Mouse (Mus musculus): Measurements from ENCODE around the gene Castor1.

DNA sequence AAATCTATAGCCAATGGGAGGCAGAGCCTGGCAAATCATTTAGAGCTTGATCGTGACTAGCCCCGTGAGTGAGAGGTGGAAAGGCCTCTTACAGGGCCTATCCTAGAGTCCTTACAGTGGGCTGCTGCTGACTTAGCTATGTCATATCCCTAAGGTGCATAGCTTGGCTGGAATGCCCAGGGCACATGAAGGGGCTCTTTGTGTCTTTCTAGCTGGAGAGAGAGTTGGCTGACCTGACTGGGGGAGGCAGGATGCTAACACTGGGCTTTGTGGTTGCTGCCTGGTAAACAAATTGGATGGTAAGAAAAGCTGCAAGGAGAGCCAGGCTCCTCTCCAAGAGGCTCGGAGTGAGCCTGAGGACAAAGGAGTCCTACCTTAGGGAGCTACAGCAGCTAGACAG lies 25.3 kb upstream of the Castor1 start:
- no peak for TF ChIP-seq CTCF (IDR thresholded peaks at IDR 0.05; ENCODE audit: low read depth)
- TF ChIP-seq EP300 (IDR thresholded peaks at IDR 0.05; ENCODE audit: low read depth): no peak
